Mouse (Mus musculus) kidney, adult 2 months (tissue): ENCODE measurements around the gene Slc2a10. TPM values are rescaled to one million over a fixed set of nuclear protein-coding genes. Genes with fewer than 3 reads are reported as not detected.

ENCODE experiments used
- DNase-seq: peaks from one replicate; pipeline ENCODE4 v3.0.0; 2021
- H3K27ac ChIP-seq: fragments of 200-500 bp; 2 replicates; pipeline ENCODE4 v1.5.1; 2012; ENCODE audit warnings: low read depth, low read length, control low read depth, inconsistent platforms; ENCODE audit not compliant: insufficient read depth
- H3K27me3 ChIP-seq: fragments of 200-500 bp; replicated peaks from 2 replicates; pipeline ENCODE4 v1.6.1; 2012; ENCODE audit warnings: mild to moderate bottlenecking, moderate library complexity, low read length, inconsistent platforms; ENCODE audit not compliant: control insufficient read depth, insufficient read depth
- H3K36me3 ChIP-seq: fragments of 200-500 bp; 2 replicates; pipeline ENCODE4 v1.6.1; 2012; ENCODE audit warnings: mild to moderate bottlenecking, moderate library complexity, low read length, inconsistent platforms; ENCODE audit not compliant: control insufficient read depth, insufficient read depth
- H3K4me1 ChIP-seq: fragments of 200-500 bp; 2 replicates; pipeline ENCODE4 v1.6.1; 2011; ENCODE audit warnings: low read length; ENCODE audit not compliant: control insufficient read depth, insufficient read depth
- H3K4me3 ChIP-seq: fragments of 200-500 bp; 2 replicates; pipeline ENCODE4 v1.5.1; 2011; ENCODE audit warnings: mild to moderate bottlenecking, low read depth, low read length, control low read depth; ENCODE audit not compliant: insufficient read depth
- CTCF ChIP-seq: fragments of 200-500 bp; conservative IDR thresholded peaks from 2 replicates; pipeline ENCODE4 v1.5.1; 2011; ENCODE audit warnings: low read depth, mild to moderate bottlenecking, control low read depth, low read length, moderate library complexity, mixed read lengths; ENCODE audit not compliant: insufficient read depth, insufficient read length
- POLR2A ChIP-seq: fragments of 200-500 bp; IDR thresholded peaks from one replicate; pipeline ENCODE4 v1.6.1; 2011; ENCODE audit warnings: low read depth, low read length, control low read depth
- WGBS: fragments of 180-500 bp; shearing (Covaris S2); methylation state at CpG from one replicate; pipeline ENCODE4 v1.1.7; 2018; 5-methylcytosine and 5-hydroxymethylcytosine counted together
- polyA plus RNA-seq: library from polyadenylated mRNA; depleted of rRNA; stranded (reverse); fragments of >200 nt; gene quantifications from 2 replicates; pipeline ENCODE4 v1.2.3, GENCODE M21; 2012; rRNA removed

Gene Slc2a10
- polyA plus RNA-seq, 1 experiment: 1.5 TPM

DNA sequence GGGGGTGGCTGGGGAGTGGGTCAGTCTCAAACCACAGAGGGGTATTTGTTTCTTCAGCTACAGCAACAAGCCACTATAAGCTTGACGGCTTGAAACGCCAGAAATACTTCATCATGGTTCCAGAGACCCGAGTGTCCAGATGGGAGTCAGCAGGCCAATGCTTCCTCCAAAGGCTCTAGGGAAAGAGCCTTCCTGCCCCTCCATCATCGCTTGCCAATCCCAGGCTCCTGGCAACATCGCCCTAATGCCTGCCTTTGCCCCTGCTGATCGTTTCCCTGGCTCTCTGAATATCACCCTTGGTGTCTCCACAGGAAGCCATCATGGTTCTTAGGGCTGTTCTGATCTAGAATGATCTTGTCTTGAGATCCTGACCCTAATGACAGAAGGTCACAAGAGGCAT lies 58.3 kb downstream of the Slc2a10 start:
- 91% methylated on average over 6 of the region's 6 CpGs for WGBS
- no peak overlapping the region for H3K4me3 ChIP-seq
- peaks cover 19% of the 10 kb centered on the region for H3K4me1 ChIP-seq
- TF ChIP-seq CTCF (no peak), POLR2A (no peak)
- DNase-seq: no peak
- H3K27me3 ChIP-seq: no peaks in the 10 kb centered on the region
- no peak overlapping the region for H3K27ac ChIP-seq
- H3K36me3 ChIP-seq: no peaks in the 10 kb centered on the region

GRCm38 (mm10) chr2:165563298-165564058 lies 59.9 kb downstream of the Slc2a10 start:
- 1% methylated on average over 52 of the region's 52 CpGs for WGBS
- Histone ChIP-seq H3K27ac (no peak overlapping the region), H3K4me1 (peaks cover 16% of the 10 kb centered on the region), H3K4me3 (peak overlapping the region; percentile 27; the same call in 1 of the 2 replicates), H3K36me3 (no peaks in the 10 kb centered on the region), H3K27me3 (no peaks in the 10 kb centered on the region)
- TF ChIP-seq POLR2A (no peak), CTCF (no peak)
- peak; percentile 56 for DNase-seq

GRCm38 (mm10) chr2:165564101-165564500 lies 60.5 kb downstream of the Slc2a10 start:
- Histone ChIP-seq H3K4me3 (no peak overlapping the region), H3K4me1 (peaks cover 14% of the 10 kb centered on the region; the same call in 1 of the 2 replicates), H3K27ac (no peak overlapping the region; the same call in 1 of the 2 replicates), H3K27me3 (no peaks in the 10 kb centered on the region), H3K36me3 (no peaks in the 10 kb centered on the region)
- peak; percentile 81 for DNase-seq
- WGBS: 62% methylated on average over 8 of the region's 8 CpGs
- no peak for TF ChIP-seq CTCF
- no peak for TF ChIP-seq POLR2A

DNA sequence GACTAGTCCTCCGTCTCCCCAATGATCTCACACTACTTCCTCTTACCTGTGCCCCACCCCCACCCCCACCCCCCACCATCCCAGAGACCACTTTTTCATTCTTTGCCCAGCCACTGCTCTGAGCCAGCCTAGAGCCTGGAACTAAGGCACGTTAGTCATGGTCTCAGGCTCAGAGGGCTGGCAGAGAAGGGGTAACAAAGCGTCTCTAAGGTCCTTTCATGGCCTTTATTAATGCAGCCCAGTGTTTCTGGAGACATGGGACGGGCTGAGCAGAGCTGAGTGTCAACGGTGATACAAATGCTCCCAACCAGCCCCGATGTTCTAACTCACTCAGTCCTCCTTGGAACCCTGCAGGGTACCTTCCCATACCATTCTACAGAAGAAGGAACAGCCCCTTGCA lies 61.0 kb downstream of the Slc2a10 start:
- WGBS: 67% methylated on average over 6 of the region's 6 CpGs
- no peak overlapping the region for H3K27ac ChIP-seq
- peaks cover 11% of the 10 kb centered on the region; the same call in 1 of the 2 replicates for H3K4me1 ChIP-seq
- H3K4me3 ChIP-seq: no peak overlapping the region
- no peaks in the 10 kb centered on the region for H3K36me3 ChIP-seq
- H3K27me3 ChIP-seq: no peaks in the 10 kb centered on the region
- TF ChIP-seq CTCF (no peak), POLR2A (no peak)
- no peak for DNase-seq

DNA sequence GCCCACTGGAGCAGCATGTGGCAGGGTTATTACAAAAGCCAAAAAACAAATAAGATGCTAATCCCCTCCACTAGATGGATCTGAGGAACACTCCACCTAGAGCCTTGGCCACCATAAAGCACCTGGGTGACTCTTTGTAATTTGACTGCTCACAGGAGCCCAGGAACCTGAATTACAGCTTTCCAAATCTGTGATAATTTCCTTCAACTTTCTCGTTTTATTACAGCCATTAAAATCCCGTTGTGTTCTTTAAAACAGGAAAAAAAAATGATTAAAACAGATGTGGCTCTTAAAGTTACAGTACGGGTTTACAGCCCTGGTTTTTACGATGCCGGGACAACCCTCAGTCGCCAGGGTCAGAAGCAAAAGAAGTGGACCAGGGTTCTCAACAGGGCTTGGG lies 63.3 kb downstream of the Slc2a10 start:
- Histone ChIP-seq H3K4me3 (no peak overlapping the region), H3K27me3 (no peaks in the 10 kb centered on the region), H3K36me3 (no peaks in the 10 kb centered on the region), H3K4me1 (peaks cover 9% of the 10 kb centered on the region; the same call in 1 of the 2 replicates), H3K27ac (no peak overlapping the region)
- DNase-seq: no peak
- TF ChIP-seq CTCF (no peak), POLR2A (no peak)
- WGBS: 40% methylated on average over 6 of the region's 6 CpGs

DNA sequence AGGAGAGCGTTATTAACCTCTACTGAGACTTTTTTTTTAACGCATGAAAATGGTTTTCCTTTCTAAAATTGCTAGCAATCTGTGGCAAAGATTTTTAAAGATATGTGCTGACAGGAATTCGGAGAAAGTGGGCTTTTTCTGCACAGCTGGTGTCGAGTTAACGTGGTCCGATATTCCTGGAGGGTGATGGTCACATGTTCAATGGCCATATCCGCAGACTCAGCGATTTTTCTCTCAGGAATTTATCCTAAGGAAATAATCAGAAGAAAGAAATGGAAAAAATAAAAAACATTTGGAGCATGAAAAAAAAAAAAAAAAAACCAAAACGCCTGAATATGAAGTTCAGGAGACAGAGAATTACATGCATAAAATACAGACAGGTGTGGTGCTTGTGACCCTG lies 64.2 kb downstream of the Slc2a10 start:
- no peak for DNase-seq
- Histone ChIP-seq H3K27me3 (no peaks in the 10 kb centered on the region), H3K4me1 (peaks cover 9% of the 10 kb centered on the region; the same call in 1 of the 2 replicates), H3K4me3 (no peak overlapping the region), H3K36me3 (no peaks in the 10 kb centered on the region), H3K27ac (no peak overlapping the region)
- no peak for TF ChIP-seq CTCF
- TF ChIP-seq POLR2A: no peak
- WGBS: 66% methylated on average over 9 of the region's 9 CpGs

GRCm38 (mm10) chr2:165568911-165569310 lies 65.3 kb downstream of the Slc2a10 start:
- H3K36me3 ChIP-seq: no peaks in the 10 kb centered on the region
- H3K27ac ChIP-seq: no peak overlapping the region
- H3K4me1 ChIP-seq: peaks cover 1% of the 10 kb centered on the region; the same call in 1 of the 2 replicates
- TF ChIP-seq POLR2A (no peak), CTCF (no peak)
- H3K4me3 ChIP-seq: no peak overlapping the region
- WGBS: 74% methylated on average over 6 of the region's 6 CpGs
- H3K27me3 ChIP-seq: no peaks in the 10 kb centered on the region
- no peak for DNase-seq

Other genes starting within 250 kb of the Slc2a10 start
- gene Slc35c2, start 215.9 kb upstream of the Slc2a10 start, polyA plus RNA-seq: 64.1 and 69.8 TPM in 2 replicates
- gene Elmo2, start 177.3 kb upstream of the Slc2a10 start, polyA plus RNA-seq: 56.3 and 59.9 TPM in 2 replicates
- not detected in 2 replicates for gene Zfp663, start 135.1 kb upstream of the Slc2a10 start, polyA plus RNA-seq
- gene Zfp334, start 115.5 kb upstream of the Slc2a10 start, polyA plus RNA-seq: 1.1 and 1.2 TPM in 2 replicates
- gene Ocstamp, start 103.4 kb upstream of the Slc2a10 start, polyA plus RNA-seq: 0.09 and 0.11 TPM in 2 replicates
- 584 and 709 TPM in 2 replicates for gene Slc13a3, start 30.6 kb upstream of the Slc2a10 start, polyA plus RNA-seq
- 15.5 and 16.3 TPM in 2 replicates for gene Trp53rka, start 10.5 kb upstream of the Slc2a10 start, polyA plus RNA-seq
- gene Eya2, start 91.2 kb downstream of the Slc2a10 start, polyA plus RNA-seq: 7.7 and 8.2 TPM in 2 replicates